Mouse (Mus musculus): ENCODE measurements around the gene Sox18.

GRCm38 (mm10) chr2:181687586-181687985 is 16.1 kb upstream of the Sox18 start:
- TF ChIP-seq CTCF (IDR thresholded peaks at IDR 0.05; ENCODE audit: extremely low read depth, insufficient read depth, low read length): no peak
- no peak for TF ChIP-seq POLR2A (IDR thresholded peaks at IDR 0.05; ENCODE audit: extremely low read depth, insufficient read depth, low read length)

Data from cortical plate, adult 2 months (tissue).